Mouse (Mus musculus) cerebellum, adult (tissue): Measurements from ENCODE around the gene Ank2.
A peak's percentile ranks its signal among the peaks of the same experiment; 100 is the strongest.

Source experiments
- ATAC-seq: cut with Nextera tagmentation; 2 replicates; pipeline ENCODE4 v1.9.2; 2017; ENCODE audit warnings: mild to moderate bottlenecking, moderate library complexity, mixed read lengths; ENCODE audit not compliant: insufficient number of reproducible peaks, low FRiP score, low TSS enrichment

The Ank2 gene

DNA sequence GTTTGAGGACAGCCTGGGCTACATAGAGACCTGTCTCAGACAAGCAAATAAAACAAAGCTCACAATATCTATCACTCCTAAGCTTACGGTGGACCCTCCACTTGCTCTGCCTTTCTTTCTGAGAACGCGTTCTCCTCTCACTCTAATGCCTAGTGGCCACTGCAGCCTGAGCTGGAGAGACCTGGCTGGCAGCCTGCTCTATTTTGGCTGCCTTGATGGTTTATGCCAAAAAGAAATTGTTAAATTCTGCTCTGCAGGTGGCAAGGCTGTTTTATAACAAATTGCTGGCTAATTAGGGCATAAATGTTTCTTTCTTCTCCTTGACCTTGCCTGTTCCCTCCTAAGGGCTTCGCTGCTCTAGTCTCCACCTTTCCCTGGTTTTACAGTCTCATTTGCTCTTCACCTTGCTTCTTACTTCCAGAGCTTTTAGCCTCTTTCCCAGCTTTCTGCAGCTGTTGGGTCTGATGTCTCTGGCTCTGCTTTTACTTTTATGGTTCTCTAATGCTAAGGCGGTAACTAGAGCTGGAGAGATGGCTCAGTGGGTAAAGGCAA, 293.2 kb downstream of the Ank2 start:
- peak; percentile 60 for ATAC-seq

DNA sequence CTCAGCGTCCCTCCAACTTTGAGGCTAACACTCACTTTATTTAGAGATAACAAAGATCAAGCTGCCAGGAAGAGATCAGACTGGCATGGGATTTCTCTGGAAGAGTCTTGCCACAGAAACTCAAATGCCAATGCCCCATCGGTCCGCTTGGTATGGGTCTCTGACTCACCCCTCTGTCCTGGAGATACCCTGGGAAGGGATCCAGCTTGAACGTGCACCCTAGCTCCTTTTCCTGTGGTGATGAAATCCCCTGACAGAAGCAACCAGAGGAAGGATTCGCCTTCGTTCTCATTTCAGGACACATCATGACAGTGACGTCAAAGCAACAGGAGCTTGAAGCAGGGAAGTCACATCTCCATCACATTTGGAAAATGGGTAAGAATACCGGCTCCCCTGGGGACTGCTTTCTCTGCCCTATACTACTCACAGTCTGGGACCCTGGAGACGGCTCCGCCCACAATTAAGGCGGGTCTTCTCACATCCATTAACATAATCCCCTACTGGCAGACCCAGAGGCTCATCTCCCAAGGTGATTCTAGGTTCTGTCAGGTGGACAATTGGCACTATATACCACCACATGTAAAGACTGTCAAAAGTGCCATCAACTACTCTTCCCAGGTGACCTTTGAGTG, 296.6 kb downstream of the Ank2 start:
- no peak for ATAC-seq

DNA sequence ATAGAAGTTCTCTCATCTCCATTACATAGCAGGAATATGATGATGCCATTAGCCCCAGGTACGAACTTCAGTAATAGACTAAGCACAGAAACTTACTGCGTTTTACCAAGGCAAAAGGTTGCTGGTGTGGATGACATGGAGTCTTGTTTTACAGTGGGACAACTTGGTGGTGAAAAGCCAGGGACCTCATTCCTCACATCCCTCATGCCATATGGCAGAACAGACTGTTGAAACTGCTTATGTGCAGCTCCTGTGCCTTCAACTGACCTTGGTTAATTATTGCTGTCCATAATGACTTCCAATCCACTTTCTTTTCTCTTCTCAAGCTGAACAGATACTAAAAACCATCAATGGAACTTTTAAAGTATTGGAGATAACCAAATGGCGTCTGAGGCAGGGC, 298.4 kb downstream of the Ank2 start:
- peak; percentile 38; the same call in 1 of the 2 replicates for ATAC-seq

DNA sequence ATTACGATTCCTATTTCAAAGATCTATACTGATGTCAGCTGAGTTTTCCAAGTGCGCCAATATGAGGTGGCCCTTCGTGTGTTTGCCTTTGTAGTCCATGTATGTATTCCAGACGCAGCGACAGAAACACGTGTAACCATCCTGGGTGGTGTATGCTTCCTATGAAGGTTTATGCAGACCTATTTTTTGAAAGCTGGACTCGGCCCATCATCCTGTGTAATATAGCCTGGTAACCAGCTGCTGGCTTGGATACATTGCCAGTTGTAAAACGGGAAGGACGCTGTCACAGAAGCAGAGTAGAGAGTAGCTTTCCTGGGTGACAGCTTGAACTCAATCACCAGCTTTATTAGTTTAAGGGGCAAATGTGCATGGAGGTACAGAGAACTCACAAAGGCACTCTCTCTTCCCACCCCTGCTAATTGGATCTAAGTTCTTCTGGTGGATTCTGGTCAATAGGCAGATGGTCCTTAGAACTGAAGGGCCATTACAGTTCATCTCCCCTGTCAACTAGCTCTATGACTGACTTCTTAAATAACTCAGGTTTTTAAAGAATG, 300.0 kb downstream of the Ank2 start:
- ATAC-seq = 0 out of 2 replicates have a peak, but pooled peaks have one; percentile 1

DNA sequence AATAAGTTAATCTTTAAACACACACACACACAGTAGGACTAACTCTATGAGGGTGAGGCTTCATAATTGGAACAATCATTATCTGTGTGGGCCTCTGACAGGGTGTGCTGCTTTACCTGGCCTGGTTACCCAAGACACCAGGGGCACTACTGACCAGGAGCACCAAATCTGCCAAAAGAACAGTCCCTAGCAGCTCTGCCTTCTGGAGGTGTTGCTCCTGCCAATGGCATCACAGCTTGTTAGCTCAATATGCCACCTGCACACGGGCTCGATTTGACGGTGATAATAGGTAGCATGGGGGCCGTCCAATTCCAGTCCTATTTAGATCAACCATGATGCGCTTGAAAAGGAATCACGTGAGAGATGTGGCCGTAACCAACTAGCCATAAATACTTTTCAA, 300.5 kb downstream of the Ank2 start:
- peak; percentile 88 for ATAC-seq

DNA sequence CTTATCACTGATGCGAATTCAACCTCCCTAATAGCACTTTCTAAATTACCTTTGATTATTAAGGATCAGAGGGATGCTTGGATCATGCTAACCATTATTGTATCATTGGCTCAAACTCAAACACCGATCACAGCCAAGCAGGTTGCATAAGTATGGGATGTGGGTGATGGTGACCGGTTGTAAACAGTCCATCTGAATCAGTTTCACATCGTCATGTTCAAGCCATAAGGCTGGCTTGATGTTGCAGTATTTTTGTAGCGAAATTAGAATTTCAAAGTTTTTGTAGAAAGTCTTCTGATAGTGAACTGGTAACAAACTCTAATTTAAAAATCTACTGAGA, 310.4 kb downstream of the Ank2 start:
- peak; percentile 85 for ATAC-seq

DNA sequence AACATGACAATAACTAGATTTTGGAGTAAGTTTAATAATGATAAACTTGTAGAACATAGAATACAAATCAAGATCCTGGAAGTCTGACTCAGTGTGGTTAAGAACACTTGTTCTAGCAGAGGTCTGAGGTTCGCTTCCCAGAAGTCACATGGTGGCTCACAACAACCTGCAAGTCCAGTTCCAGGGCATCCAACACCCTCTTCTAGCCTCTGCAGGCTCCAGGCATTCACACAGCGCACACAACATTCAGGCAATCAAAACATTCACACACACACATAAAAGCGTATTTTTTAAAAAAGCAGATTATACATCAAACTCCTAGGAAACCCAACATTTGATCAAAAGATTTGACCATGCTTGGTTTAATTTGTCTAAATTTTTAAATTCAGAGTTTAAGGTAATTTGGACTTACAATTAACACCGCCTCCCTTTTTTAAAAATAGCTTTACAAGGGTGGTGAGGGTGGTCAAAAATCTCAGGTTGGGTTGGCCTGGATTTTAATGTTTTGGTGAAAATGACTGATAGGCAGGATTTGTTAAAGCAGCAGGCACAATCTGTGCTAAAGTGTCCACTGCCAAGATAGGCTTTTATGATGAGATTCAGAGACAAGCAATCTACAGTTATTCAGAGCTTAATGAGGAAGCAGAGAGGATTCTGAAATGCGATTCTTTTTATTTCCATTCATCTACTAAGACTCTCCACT, 310.9 kb downstream of the Ank2 start:
- ATAC-seq = peak; percentile 75

DNA sequence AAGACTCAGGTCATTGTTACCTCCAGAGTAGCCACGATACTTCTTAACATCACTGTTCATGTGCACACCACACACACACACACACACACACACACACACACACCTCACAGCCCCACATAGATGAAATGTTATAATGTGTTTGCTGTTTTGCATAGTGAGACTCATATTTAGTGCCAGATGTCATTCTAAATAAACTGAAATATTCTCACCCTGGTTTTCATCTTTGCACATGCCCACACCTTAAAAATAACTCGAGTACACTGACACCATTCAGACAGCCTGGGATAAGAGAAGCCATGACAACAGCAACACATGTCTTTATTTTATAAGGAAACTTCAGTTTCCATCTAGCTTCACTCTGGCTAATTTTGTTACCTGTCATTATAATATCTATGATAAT, 312.1 kb downstream of the Ank2 start:
- no peak for ATAC-seq

DNA sequence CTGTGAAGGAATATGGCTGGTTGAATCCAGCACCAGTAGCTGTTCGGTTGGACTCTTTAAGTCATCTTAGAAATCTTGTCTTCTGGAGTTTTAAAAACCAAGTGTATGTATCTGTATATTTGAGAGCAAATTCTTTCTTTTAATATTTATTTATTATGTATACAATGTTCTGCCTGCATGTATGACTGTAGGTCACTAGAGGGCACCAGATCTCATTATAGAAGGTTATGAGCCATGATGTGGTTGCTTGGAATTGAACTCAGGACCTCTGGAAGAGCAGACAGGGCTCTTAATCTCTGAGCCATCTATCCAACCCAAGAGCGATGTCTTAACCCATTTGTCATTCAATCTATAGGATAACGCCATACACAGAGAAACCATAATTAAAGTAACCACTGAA, 312.9 kb downstream of the Ank2 start:
- ATAC-seq = no peak

DNA sequence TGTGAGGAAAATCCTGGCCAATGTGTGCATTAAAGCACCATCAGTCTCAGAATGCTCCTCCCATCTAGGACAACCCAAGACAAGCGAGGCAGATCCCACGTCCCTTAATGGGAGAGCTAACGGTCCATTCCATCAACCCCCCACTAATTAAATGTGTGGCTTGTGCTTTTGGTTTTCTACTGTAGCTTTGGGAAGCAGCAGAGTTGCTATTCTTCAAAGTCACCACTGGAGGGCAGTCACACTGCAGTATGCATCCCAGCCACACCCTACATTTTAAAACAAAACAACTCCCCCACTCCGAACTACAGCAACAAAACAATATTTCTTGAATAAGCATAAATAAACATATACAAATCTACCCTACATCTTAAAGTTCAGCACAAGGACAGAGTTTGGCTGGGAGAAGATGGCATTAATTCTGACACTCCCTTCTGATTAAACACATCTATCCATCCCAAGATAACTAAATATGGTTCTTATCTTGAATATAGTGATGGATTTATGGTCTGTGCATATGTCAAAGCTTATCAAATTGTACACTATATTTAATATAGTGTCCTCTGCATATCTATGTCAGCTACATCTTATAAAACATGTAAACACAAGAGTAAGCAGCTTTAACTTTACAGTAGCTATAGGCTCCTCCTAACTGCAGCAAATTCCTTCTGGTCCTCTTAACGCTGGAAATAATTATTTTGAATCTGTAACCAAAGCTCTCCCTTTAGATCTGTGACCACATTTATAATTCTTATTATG, 315.0 kb downstream of the Ank2 start:
- peak; percentile 28; the same call in 1 of the 2 replicates for ATAC-seq

DNA sequence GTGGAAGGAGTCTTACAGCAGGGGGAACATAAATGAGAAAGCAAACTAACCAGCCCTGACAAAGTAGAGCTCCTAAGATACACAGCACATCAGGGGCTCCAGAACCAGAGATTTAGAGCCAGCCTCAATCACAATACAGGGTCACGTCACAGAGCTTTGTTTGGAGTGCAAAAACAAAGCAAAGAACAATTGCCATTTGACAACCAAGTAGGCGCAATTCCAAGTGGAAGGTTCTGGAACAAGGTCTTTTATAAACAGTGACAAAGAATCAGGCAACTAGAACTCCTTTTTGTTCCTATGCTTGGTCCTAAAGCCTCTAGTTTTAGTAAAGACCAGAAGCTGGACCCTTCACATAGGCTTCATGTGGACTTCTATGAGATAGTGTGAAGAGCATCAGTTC, 326.5 kb downstream of the Ank2 start:
- ATAC-seq = no peak

DNA sequence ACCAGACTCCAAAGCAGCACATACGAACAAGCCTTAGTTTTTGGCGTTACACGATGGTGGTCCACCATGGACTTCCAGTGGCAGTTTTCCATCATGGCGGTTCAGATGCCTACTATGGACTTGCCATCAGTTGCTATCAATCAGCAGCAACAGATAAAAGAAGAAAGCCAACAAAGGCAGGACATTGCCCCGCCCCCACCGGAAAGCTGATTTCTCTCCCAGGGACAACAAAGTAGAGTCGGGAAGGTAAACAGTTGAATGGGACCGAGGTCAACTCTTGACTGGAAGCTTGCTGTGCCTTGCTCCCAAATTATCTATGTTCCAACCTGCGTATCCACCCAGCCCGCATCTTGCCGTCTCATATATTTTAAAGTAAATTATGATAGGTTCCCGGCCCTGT, 328.9 kb downstream of the Ank2 start:
- no peak for ATAC-seq

DNA sequence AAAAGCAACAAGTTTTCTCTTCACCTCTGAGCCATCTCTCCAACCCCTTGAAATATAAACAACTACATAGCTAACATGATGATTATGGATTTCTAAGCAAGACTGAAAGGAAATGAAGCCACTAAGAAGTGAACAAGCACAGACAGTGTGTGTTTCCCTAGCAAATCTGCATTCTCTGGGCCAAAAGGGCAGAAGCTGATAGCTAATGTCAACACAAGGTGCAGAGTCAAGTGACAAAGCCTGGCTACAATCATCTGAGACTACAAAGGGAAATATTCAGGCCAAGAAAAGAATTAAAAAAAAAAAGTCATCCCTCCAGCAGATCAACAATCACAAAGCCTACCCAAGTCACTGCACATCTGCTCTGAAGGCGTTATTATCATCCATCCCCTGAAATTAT, 330.0 kb downstream of the Ank2 start:
- no peak for ATAC-seq

DNA sequence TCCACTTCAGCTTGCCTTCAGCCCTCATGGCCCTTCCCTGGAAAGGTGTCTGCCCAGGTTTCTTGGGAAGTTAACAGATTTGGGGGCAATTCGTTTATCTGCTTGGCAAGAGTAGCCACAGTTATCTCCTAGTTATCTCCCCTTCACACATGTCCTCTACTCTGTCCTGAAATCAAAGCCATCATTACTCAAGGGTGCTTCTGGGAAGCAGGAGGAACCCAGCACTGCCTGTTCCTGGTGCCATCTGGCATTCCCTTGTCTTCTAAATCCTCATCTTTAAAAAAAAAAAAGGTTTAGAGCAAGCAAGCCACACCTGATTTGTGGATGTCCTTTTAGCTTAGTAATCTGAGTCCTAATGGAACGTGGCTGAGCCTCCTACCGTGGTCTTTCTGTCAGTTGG, 335.4 kb downstream of the Ank2 start:
- ATAC-seq = peak; percentile 11; the same call in 1 of the 2 replicates

DNA sequence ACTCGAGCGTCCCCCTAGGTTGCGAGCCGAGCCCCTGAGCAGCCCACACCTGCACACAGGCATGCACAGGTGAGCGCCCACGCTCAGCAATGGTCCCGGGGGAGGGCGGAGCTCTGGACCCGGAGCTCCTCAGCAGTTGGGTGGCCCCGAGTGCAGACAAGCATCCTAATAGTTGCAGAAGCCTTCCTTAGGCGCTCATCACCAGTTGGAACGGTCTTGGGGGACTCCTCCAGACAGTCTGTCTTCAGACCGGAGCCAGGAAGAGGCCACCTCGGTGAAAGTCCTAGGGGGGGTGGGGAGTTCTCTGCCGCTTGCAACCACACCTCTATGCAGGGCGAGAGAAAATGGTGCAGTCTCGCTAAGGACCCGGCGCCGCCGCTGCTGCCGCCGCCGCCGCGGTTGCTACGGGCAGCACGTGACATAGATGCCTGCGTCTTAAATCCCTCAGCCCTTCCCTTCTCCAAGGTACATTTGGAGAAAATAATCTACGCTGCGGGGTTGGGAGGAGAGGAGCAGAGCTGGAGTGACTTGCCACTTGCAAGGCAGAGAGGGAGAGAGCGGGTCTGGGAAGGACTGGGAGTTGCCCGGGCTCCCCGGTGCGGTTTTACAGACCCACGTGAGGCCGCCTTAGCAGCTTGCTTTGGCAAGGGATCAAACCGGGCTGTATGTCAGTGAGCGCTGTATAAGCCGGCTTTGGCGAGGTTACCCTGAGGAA, 337.0 kb downstream of the Ank2 start:
- peak; percentile 82 for ATAC-seq

DNA sequence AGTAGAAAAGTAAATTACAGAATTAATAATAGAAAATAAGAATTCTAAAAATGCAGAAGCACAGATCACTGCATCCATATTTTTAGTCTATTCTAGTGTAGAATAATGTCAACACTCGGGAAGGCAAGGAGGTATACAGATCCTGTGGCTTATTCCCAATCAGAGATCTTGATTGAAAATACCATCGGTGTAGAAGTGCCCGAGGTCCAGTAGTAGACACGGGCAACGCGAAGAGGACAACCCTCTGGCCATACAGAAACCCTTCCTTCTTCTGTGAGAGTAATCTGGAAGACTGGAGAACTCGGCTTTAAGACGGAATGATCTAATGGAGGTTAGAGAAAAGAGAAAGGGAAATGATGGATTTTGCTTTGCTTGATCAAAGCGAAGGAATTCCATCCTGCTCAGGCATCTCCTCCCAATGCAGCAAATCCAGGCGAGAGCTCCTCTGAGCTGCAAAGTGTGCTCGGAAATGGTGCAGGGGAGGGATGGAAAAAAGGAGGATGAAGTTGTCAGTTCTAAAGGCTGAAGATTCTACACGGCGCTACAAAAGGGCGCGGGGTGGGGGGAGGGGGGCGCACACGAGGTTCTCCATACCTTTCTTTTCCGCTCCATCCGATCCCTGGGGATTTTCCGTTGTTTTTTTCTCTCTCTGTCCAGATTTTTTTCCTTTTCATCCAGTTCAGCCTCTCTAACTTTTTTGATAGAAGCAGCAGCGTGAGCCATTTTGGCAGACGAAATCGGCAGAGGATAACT, 337.9 kb downstream of the Ank2 start:
- no peak for ATAC-seq

DNA sequence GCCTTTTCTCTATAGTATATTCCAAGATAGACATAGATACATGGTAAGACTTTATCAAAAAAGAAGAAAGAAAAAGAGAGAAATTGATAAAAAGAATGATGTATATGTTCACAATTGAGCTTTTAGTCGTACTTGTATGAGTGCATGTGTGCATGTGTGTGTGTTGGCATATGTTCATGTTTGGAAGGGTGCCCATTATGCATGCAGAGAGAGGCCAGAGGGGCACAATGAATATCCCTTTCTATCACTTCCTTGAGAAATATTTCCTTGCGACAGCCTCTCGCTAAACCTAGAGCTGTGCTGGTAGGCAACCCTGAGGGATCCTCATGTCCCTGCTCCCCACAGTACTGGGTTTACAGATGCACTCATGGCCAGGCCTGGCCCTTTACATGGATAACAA, 341.4 kb downstream of the Ank2 start:
- no peak for ATAC-seq

DNA sequence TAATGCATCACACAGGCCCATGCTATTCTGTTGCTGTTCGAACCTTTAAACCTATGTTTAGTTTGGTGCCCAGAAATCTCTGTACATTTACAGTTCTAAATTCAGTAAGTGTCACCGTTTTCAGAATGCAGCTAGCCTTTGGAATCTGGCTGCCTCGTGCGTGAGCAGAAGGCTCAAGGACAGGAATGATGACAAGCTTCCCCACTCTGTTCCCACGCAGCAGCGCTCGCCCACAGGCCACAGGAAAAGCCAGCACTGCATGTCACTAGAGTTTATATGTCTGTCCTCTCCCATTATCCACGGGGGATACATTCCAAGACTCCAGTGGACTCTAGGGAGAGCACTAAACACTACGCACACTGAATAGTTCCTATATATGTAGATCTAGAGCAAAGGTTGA, 343.1 kb downstream of the Ank2 start:
- ATAC-seq = no peak

DNA sequence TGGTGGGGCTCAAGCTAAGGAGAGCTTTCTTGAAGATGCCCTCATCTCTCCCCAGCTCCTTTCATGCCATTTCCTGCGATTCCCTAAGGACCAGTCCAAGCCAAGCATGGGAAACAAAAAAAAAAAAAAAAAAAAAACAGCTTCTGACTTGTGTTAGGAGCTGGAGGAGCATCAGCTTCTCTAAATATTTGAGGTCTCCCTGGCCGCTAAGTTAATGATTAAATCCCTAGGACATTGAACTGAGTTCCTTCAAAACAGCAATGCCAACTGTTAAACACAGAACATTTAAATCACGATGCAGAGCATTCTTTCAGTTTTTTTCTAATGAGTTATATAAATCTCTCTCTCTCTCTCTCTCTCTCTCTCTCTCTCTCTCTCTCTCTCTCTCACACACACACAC, 345.3 kb downstream of the Ank2 start:
- no peak for ATAC-seq

DNA sequence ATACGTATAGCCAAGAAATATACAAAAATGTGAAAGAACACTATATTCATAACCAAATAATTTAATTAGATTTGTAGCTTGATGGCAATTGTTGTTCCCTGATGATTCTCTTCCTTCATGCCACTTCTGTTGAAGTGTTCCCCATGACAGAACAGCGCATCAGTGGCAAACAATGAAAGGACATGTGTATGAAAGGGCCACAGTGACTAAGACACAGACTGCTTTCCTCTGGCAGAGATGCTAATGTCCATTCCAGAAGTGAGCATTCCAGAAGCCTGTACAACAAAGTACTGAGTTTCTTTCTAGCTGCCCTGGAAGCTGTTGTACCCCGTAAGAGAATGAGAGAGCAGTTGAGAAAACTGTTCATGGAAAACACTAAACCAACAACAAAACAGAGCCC, 345.7 kb downstream of the Ank2 start:
- no peak for ATAC-seq
